Mouse (Mus musculus): Measurements from ENCODE around the gene Fem1a. TPM values are rescaled to one million over a fixed set of nuclear protein-coding genes. Genes with fewer than 3 reads are reported as not detected.

Fem1a gene
- total RNA-seq, 2 experiments from 2014 or later, result 2.7 to 4.9 TPM

- peak; percentile 38; the same call in 1 of the 2 replicates for ATAC-seq (replicated peaks; ENCODE audit: low FRiP score, poor library complexity, severe bottlenecking)
Observed at GRCm38 (mm10) chr17:56275842-56276480, 19.4 kb downstream of the Fem1a start.

- peak; percentile 77 for ATAC-seq (replicated peaks; ENCODE audit: low FRiP score, poor library complexity, severe bottlenecking)
Observed at GRCm38 (mm10) chr17:56276643-56277566, 20.3 kb downstream of the Fem1a start, which contains the start of gene Ticam1. TSS of gene Ticam1 (minus strand) at chr17:56276786.

GRCm38 (mm10) chr17:56277567-56277893 is 20.9 kb downstream of the Fem1a start:
- no peak for ATAC-seq (replicated peaks; ENCODE audit: low FRiP score, poor library complexity, severe bottlenecking)

GRCm38 (mm10) chr17:56278340-56278739 is 21.7 kb downstream of the Fem1a start:
- ATAC-seq (replicated peaks; ENCODE audit: low FRiP score, poor library complexity, severe bottlenecking), result no peak

GRCm38 (mm10) chr17:56279481-56280155 is 23.0 kb downstream of the Fem1a start:
- ATAC-seq (replicated peaks; ENCODE audit: low FRiP score, poor library complexity, severe bottlenecking), result no peak

- no peak for ATAC-seq (replicated peaks; ENCODE audit: low FRiP score, poor library complexity, severe bottlenecking)
Observed at GRCm38 (mm10) chr17:56281193-56281592, 24.6 kb downstream of the Fem1a start.

GRCm38 (mm10) chr17:56282802-56283201 is 26.2 kb downstream of the Fem1a start:
- no peak for ATAC-seq (replicated peaks; ENCODE audit: low FRiP score, poor library complexity, severe bottlenecking)

- no peak for ATAC-seq (replicated peaks; ENCODE audit: low FRiP score, poor library complexity, severe bottlenecking)
Observed at GRCm38 (mm10) chr17:56283316-56283715, 26.7 kb downstream of the Fem1a start.

GRCm38 (mm10) chr17:56285995-56286394 is 29.4 kb downstream of the Fem1a start:
- ATAC-seq (replicated peaks; ENCODE audit: low FRiP score, poor library complexity, severe bottlenecking), result no peak

GRCm38 (mm10) chr17:56287830-56288229 is 31.2 kb downstream of the Fem1a start:
- no peak for ATAC-seq (replicated peaks; ENCODE audit: low FRiP score, poor library complexity, severe bottlenecking)

GRCm38 (mm10) chr17:56288866-56289265 is 32.3 kb downstream of the Fem1a start:
- ATAC-seq (replicated peaks; ENCODE audit: low FRiP score, poor library complexity, severe bottlenecking), result no peak

GRCm38 (mm10) chr17:56289371-56290331 is 33.0 kb downstream of the Fem1a start:
- no peak for ATAC-seq (replicated peaks; ENCODE audit: low FRiP score, poor library complexity, severe bottlenecking)

- peak; percentile 73 for ATAC-seq (replicated peaks; ENCODE audit: low FRiP score, poor library complexity, severe bottlenecking)
Observed at GRCm38 (mm10) chr17:56290388-56291170, 34.0 kb downstream of the Fem1a start.

- peak; percentile 83 for ATAC-seq (replicated peaks; ENCODE audit: low FRiP score, poor library complexity, severe bottlenecking)
Observed at GRCm38 (mm10) chr17:56291171-56291511, 34.5 kb downstream of the Fem1a start.

GRCm38 (mm10) chr17:56291826-56292475 is 35.3 kb downstream of the Fem1a start:
- ATAC-seq (replicated peaks; ENCODE audit: low FRiP score, poor library complexity, severe bottlenecking), result no peak

GRCm38 (mm10) chr17:56292531-56293222 is 36.1 kb downstream of the Fem1a start, which contains the start of gene Plin3:
TSS of gene Plin3 (minus strand) at chr17:56292873.
- no peak for ATAC-seq (replicated peaks; ENCODE audit: low FRiP score, poor library complexity, severe bottlenecking)

GRCm38 (mm10) chr17:56293291-56293690 is 36.7 kb downstream of the Fem1a start:
- ATAC-seq (replicated peaks; ENCODE audit: low FRiP score, poor library complexity, severe bottlenecking), result no peak

GRCm38 (mm10) chr17:56294241-56294640 is 37.6 kb downstream of the Fem1a start:
- ATAC-seq (replicated peaks; ENCODE audit: low FRiP score, poor library complexity, severe bottlenecking), result no peak

All from erythroblast, adult 5-6 weeks (primary cell).